Mouse (Mus musculus): ENCODE data around the gene Fgf18. TPM values are rescaled to one million over a fixed set of nuclear protein-coding genes. Genes with fewer than 3 reads are reported as not detected.
A peak's percentile ranks its signal among the peaks of the same experiment; 100 is the strongest.

The Fgf18 gene
- total and polyA plus RNA-seq, 2 experiments from 2014 or later: 5.2 to 8.1 TPM

- Histone ChIP-seq H3K27me3 (ENCODE audit: insufficient read depth, low read length) (no peaks in the 10 kb centered on the region), H3K4me1 (ENCODE audit: insufficient read depth) (peaks cover 1% of the 10 kb centered on the region; the same call in 1 of the 2 replicates), H3K4me2 (ENCODE audit: low read depth) (no peak overlapping the region), H3K9me3 (ENCODE audit: low read length) (no peaks in the 10 kb centered on the region), H3K27ac (ENCODE audit: low read depth, low read length) (no peak overlapping the region), H3K4me3 (ENCODE audit: low read depth, low read length) (no peak overlapping the region), H3K9ac (no peak overlapping the region), H3K36me3 (ENCODE audit: insufficient read depth) (peaks cover 47% of the 10 kb centered on the region)
- no peak for TF ChIP-seq CTCF (IDR thresholded peaks at IDR 0.05; ENCODE audit: low read depth)
- 80% methylated on average over 4 of the region's 4 CpGs for WGBS
- DNase-seq (no peak), ATAC-seq (no peak)
Observed at GRCm38 (mm10) chr11:33151780-33152145, 4.6 kb upstream of the Fgf18 start.

GRCm38 (mm10) chr11:33151128-33151779 lies 4.1 kb upstream of the Fgf18 start:
- peaks cover 42% of the 10 kb centered on the region for H3K36me3 ChIP-seq (ENCODE audit: insufficient read depth)
- DNase-seq (no peak), ATAC-seq (no peak)
- H3K4me1 ChIP-seq (ENCODE audit: insufficient read depth): peaks cover 4% of the 10 kb centered on the region; the same call in 1 of the 2 replicates
- H3K4me3 ChIP-seq (ENCODE audit: low read depth, low read length): no peak overlapping the region
- 70% methylated on average over 3 of the region's 3 CpGs for WGBS
- H3K9me3 ChIP-seq (ENCODE audit: low read length): no peaks in the 10 kb centered on the region
- no peaks in the 10 kb centered on the region for H3K27me3 ChIP-seq (ENCODE audit: insufficient read depth, low read length)
- H3K27ac ChIP-seq (ENCODE audit: low read depth, low read length): no peak overlapping the region
- TF ChIP-seq CTCF (IDR thresholded peaks at IDR 0.05; ENCODE audit: low read depth): no peak
- no peak overlapping the region for H3K4me2 ChIP-seq (ENCODE audit: low read depth)
- H3K9ac ChIP-seq: no peak overlapping the region

- no peak overlapping the region for H3K27ac ChIP-seq (ENCODE audit: low read depth, low read length)
- no peak overlapping the region for H3K9ac ChIP-seq
- peaks cover 7% of the 10 kb centered on the region for H3K4me1 ChIP-seq (ENCODE audit: insufficient read depth)
- ATAC-seq (no peak), DNase-seq (no peak)
- H3K4me3 ChIP-seq (ENCODE audit: low read depth, low read length): no peak overlapping the region
- TF ChIP-seq CTCF (IDR thresholded peaks at IDR 0.05; ENCODE audit: low read depth): no peak
- no peak overlapping the region for H3K4me2 ChIP-seq (ENCODE audit: low read depth)
- H3K27me3 ChIP-seq (ENCODE audit: insufficient read depth, low read length): no peaks in the 10 kb centered on the region
- H3K36me3 ChIP-seq (ENCODE audit: insufficient read depth): peaks cover 36% of the 10 kb centered on the region
- no peaks in the 10 kb centered on the region for H3K9me3 ChIP-seq (ENCODE audit: low read length)
Observed at GRCm38 (mm10) chr11:33150364-33150763, 3.2 kb upstream of the Fgf18 start.

- Histone ChIP-seq H3K4me1 (ENCODE audit: insufficient read depth) (peaks cover 7% of the 10 kb centered on the region), H3K9me3 (ENCODE audit: low read length) (no peaks in the 10 kb centered on the region), H3K4me3 (ENCODE audit: low read depth, low read length) (no peak overlapping the region), H3K4me2 (ENCODE audit: low read depth) (no peak overlapping the region), H3K27ac (ENCODE audit: low read depth, low read length) (no peak overlapping the region), H3K27me3 (ENCODE audit: insufficient read depth, low read length) (no peaks in the 10 kb centered on the region; the same call in 1 of the 2 replicates), H3K36me3 (ENCODE audit: insufficient read depth) (peaks cover 31% of the 10 kb centered on the region), H3K9ac (no peak overlapping the region)
- no peak for ATAC-seq
- TF ChIP-seq CTCF (IDR thresholded peaks at IDR 0.05; ENCODE audit: low read depth): no peak
- no peak for DNase-seq
Observed at GRCm38 (mm10) chr11:33149453-33149852, 2.3 kb upstream of the Fgf18 start.

DNA sequence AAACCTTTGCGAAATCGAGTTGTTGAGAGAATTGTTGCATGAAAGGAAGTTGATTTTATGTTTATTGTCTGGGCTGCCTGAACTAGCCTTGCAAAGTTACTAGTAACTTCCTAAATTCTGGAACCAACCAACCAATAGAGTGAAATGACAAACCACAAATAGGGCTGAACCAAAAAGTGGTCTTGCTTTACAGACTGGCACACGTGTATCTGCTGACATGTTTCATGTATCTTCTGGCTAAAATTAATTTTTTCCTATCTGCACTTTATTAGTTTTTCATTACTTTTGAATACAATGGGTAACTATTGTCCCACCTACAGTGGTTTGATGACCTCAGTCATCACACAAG lies 1.9 kb upstream of the Fgf18 start:
- peaks cover 7% of the 10 kb centered on the region for H3K4me1 ChIP-seq (ENCODE audit: insufficient read depth)
- H3K4me3 ChIP-seq (ENCODE audit: low read depth, low read length): no peak overlapping the region
- H3K9ac ChIP-seq: no peak overlapping the region
- no peaks in the 10 kb centered on the region for H3K9me3 ChIP-seq (ENCODE audit: low read length)
- H3K27ac ChIP-seq (ENCODE audit: low read depth, low read length): no peak overlapping the region
- no peaks in the 10 kb centered on the region; the same call in 1 of the 2 replicates for H3K27me3 ChIP-seq (ENCODE audit: insufficient read depth, low read length)
- no peak for TF ChIP-seq CTCF (IDR thresholded peaks at IDR 0.05; ENCODE audit: low read depth)
- 32% methylated on average over 3 of the region's 3 CpGs for WGBS
- ATAC-seq (no peak), DNase-seq (no peak)
- H3K4me2 ChIP-seq (ENCODE audit: low read depth): no peak overlapping the region
- H3K36me3 ChIP-seq (ENCODE audit: insufficient read depth): peaks cover 27% of the 10 kb centered on the region

DNA sequence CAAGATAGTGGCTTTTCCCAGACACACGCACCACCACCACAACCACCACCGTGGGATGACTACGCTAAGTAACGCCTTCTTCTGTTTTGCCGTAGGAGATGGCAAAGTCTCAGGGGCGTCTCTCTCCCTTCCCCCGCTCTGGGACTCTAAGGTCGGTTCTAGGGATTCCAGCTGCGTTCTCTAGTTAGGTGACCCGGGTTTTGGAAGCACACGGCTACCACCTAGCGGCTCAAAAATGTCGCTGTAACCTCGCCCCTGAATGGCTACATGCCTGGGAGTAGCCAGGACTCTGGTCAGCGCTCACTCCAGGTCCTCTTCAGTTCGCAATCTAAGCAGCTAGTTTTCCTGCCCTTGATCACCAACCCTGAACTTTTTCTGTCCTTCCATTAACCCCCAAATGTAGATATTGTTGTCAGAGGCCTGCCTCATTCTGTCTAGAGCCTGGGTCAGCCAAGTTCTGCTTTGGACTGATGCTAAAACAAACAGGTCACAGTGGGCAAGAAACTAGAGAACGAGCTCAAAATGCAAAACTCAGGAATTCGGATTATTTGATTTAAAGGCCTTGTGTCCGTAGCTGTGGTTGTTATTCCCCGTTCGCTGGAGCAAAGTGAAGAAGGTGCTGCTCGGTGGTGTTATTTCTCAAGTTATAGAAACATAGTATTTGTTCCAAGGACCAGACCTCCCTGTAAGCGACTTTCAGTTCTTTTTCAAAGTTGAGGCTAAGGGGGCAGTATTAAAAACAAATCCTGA lies 1.3 kb upstream of the Fgf18 start:
- H3K9ac ChIP-seq: peak overlapping the region; percentile 67; the same call in 1 of the 2 replicates
- no peaks in the 10 kb centered on the region for H3K9me3 ChIP-seq (ENCODE audit: low read length)
- H3K27ac ChIP-seq (ENCODE audit: low read depth, low read length): no peak overlapping the region; the same call in 1 of the 2 replicates

More for the DNA sequence above, 1.3 kb upstream of the Fgf18 start:
- Histone ChIP-seq H3K36me3 (ENCODE audit: insufficient read depth) (peaks cover 23% of the 10 kb centered on the region), H3K4me3 (ENCODE audit: low read depth, low read length) (peak overlapping the region; percentile 68), H3K4me2 (ENCODE audit: low read depth) (peak overlapping the region; percentile 79), H3K27me3 (ENCODE audit: insufficient read depth, low read length) (no peaks in the 10 kb centered on the region; the same call in 1 of the 2 replicates), H3K4me1 (ENCODE audit: insufficient read depth) (peaks cover 7% of the 10 kb centered on the region)
- DNase-seq (peak; percentile 89), ATAC-seq (peak; percentile 67)
- TF ChIP-seq CTCF (IDR thresholded peaks at IDR 0.05; ENCODE audit: low read depth): peak; percentile 88
- 9% methylated on average over 23 of the region's 23 CpGs for WGBS
